Comparison of ENCODE assay signal across 8 mouse cellular contexts in genomic region chr14:49234788-49235515, GRCm38 (mm10). TPM values are rescaled to one million over a fixed set of nuclear protein-coding genes. Genes with fewer than 3 reads are reported as not detected.
A peak's percentile ranks its signal among the peaks of the same experiment; 100 is the strongest.
DNase-seq lines count a peak whose midpoint lies in the region; ATAC-seq and TF ChIP-seq lines count a peak whose summit lies in the region.

No protein-coding gene starts in this region.

- peaks cover 3% of the 10 kb centered on the region; the same call in 1 of the 2 replicates for H3K4me1 ChIP-seq in kidney, adult 2 months (ENCODE audit: control insufficient read depth, insufficient read depth, low read length)

- no peak for DNase-seq in frontal cortex, postnatal 10 days (ENCODE audit: low spot score in 2 of 2)
- DNase-seq in spleen, adult 18-20 months, result peak; percentile 12 to 63
- DNase-seq in spleen, adult 12 weeks (ENCODE audit: low spot score), result no peak
- peak; percentile 10 for DNase-seq in cerebellum, adult 9-11 months
- peak; percentile 43 for DNase-seq in kidney, adult 2 months
- DNase-seq in lung, postnatal 36 days, result peak; percentile 75
- DNase-seq in thymus, postnatal 0 days (ENCODE audit: low spot score), result peak; percentile 86

- peak; percentile 64 for ATAC-seq in frontal cortex, adult (ENCODE audit: low TSS enrichment)

- 31% methylated on average over 9 of the region's 9 CpGs for WGBS in kidney, adult 2 months

- no peaks in the 10 kb centered on the region for H3K27me3 ChIP-seq in kidney, adult 2 months (replicated peaks; ENCODE audit: control insufficient read depth, insufficient read depth, low read length)

- peak; percentile 51 for TF ChIP-seq CTCF in kidney, adult 2 months (conservative IDR thresholded peaks at IDR 0.05; ENCODE audit: insufficient read depth, insufficient read length, low read depth, low read length)

- TF ChIP-seq POLR2A in kidney, adult 2 months (IDR thresholded peaks at IDR 0.05; ENCODE audit: low read depth, low read length), result no peak

- H3K4me3 ChIP-seq in kidney, adult 2 months (ENCODE audit: insufficient read depth, low read depth, low read length), result no peak overlapping the region

- no peak overlapping the region for H3K27ac ChIP-seq in kidney, adult 2 months (ENCODE audit: insufficient read depth, low read depth, low read length)

- no peaks in the 10 kb centered on the region; the same call in 1 of the 2 replicates for H3K36me3 ChIP-seq in kidney, adult 2 months (ENCODE audit: control insufficient read depth, insufficient read depth, low read length)

RNA-seq across cellular contexts. Expression of gene ccdc198, which starts 10.3 kb away (rescaled TPM):
- polyA plus RNA-seq in kidney, adult 2 months (2012; rRNA removed), result 45.1 and 53.1 TPM in 2 replicates
- polyA plus RNA-seq in thymus, postnatal 0 days (2015; fragmentation: Nextera tagmentation; extraction: Ambion mirVana), result 0.23 TPM in 1 of 2 replicates, not detected in the other

Comparison
In these comparisons a context has a peak if more than half of its experiments do, and no peak if none do; other contexts are left out.
1. DNase-seq: peak in spleen, adult 18-20 months (2 of 2), cerebellum, adult 9-11 months (single experiment), kidney, adult 2 months (single experiment), lung, postnatal 36 days (single experiment) and thymus, postnatal 0 days (single experiment); none in frontal cortex, postnatal 10 days (0 of 2) and spleen, adult 12 weeks (single experiment).
2. RNA of gene ccdc198, which starts 10.3 kb away (polyA plus RNA-seq): 45.1 to 53.1 TPM in kidney, adult 2 months; 0.23 TPM in thymus, postnatal 0 days; every median in the first group is over 10 times any median in the second.